Mouse (Mus musculus) ES-E14 (cell line): ENCODE results near the gene Lrmda.

Experiments
- CHD2 ChIP-seq: IDR thresholded peaks from 2 replicates; pipeline ENCODE4 v1.6.1; 2014; ENCODE audit warnings: mild to moderate bottlenecking, low read depth, low read length, inconsistent platforms
- HCFC1 ChIP-seq: IDR thresholded peaks from 2 replicates; pipeline ENCODE4 v1.6.1; 2012; ENCODE audit warnings: low read length, inconsistent platforms, borderline replicate concordance; ENCODE audit not compliant: insufficient read depth
- MAFK ChIP-seq: IDR thresholded peaks from 2 replicates; pipeline ENCODE4 v1.6.1; 2014; ENCODE audit warnings: mild to moderate bottlenecking, low read depth, low read length, inconsistent platforms; ENCODE audit not compliant: insufficient read depth
- ZC3H11A ChIP-seq: IDR thresholded peaks from 2 replicates; pipeline ENCODE4 v1.6.1; 2012; ENCODE audit warnings: low read depth, mild to moderate bottlenecking, inconsistent platforms, low read length, borderline replicate concordance
- ZNF384 ChIP-seq: IDR thresholded peaks from 2 replicates; pipeline ENCODE4 v1.6.1; 2012; ENCODE audit warnings: low read depth, low read length, inconsistent platforms

- TF ChIP-seq CHD2: no peak
- no peak for TF ChIP-seq HCFC1
- no peak for TF ChIP-seq ZC3H11A
- no peak for TF ChIP-seq MAFK
- no peak for TF ChIP-seq ZNF384
These were observed 398.2 kb downstream of the Lrmda start for GRCm38 (mm10) chr14:22417706-22418105.
